Mouse (Mus musculus) liver (tissue): Measurements from ENCODE around the gene Bcl11a.
"Not testable (repeated sequence)": the region's sequence is repeated elsewhere in the genome, so short reads cannot be mapped to it uniquely, and the experiment has no call there.

ENCODE experiments used
- DNase-seq: peaks from one replicate; pipeline ENCODE4 v3.0.0-alpha.2; 2020; ENCODE audit warnings: mixed read lengths

The Bcl11a gene

DNA sequence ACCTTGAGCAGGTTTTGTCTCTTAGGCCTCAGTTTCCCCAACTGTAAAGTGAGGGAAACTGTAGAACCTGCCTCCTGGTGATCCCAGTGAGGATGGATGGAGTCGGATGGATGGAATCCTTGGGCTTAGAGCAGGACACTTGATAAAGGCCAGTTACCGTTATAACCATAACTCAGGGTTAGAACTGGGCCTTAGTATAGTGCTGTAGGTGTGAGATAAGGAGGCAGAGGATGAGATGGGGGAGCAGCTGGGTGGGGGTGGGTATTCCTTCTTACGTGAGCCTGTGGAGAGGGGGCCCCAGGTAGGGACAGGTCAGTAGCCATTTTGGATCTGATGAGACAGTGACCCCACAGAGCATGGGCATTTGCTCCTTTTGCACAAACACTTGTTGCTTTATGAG is 23.8 kb downstream of the Bcl11a start:
- DNase-seq = peak; percentile 46

DNA sequence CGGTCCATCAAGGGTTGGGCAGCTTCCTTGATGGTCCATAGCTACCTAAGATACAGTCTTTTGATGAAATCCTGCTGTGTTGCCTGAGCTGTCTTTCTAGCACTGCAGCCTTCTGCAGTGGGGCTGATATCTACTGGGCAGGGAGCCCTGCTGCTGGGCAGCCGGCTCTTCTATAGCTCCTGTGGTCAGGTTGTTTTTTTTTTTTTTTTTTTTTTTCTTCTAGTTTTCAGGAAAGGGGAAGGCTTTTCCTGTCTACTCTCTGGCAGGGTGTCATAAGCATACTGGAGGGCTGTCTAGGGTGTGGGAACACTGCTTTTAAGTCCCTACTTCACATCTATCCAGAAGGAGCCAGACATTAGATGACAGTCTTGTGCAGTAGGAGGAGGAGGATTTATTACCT is 24.5 kb downstream of the Bcl11a start:
- no peak for DNase-seq

DNA sequence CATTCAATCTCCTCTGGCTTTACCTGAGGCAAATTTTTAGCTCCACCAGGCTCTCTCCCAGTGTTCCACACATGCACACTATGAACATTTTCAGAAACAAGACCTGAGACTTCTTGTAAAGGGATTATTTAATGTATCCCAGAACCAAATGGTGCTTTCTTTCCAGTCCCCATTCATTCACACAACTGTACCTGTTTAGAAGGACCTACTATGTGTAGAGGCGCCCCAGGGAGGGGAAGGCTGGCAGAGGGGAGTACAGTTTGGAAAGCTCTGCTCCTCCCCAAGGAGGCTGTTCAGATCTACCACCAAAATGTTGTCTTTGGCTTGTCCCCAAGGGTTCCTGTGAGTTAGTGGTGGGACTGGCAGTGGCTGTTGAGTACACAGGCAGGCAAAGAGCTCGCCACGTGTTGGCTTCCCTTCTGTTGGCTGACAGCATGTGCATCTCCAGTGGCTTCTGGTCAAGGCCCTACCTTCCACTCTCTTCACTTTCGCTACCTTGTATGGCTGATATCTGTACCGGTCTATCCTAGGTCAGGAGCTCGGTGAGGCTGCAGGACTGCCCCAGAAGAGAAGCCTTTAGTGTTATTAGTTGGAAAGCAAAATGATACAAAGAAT is 25.4 kb downstream of the Bcl11a start:
- no peak for DNase-seq

DNA sequence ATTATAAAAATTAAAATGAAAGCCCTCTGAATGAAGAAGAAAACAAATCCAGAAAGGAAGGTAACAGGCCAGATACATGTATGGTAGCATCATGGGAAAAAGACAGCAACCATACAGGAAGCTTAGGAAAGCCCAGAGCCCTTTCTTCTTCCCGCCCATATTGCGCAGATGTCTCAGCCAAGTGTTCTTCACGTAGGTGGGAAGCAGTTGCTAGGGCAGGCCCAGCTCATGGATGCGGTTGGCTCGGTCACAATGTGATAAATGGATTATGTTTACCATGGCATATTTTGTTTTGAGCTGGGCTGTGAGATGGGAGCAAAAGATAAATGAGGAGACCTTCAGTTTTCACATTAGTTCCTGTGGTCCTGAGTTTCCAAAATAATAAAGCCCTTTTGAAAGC is 29.6 kb downstream of the Bcl11a start:
- DNase-seq = no peak

DNA sequence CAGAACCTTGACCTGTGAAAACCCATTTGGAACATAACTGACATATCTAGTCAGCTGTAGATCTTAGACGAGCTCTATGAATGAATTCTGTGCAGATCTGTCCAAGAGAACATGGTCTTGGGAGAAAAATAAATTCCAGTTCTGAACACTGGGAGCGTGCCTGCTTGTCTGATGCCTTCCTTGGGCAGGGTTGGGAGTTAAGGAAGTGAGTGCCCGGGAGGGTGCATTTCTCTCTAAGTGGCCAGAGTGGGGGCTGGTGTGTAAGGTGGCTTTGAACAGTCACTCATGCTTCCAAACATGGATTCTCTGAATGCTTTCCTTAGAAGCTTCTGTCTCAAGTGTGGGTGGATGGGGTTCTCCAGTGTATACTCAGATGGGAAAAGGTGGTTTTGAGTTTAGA is 31.1 kb downstream of the Bcl11a start:
- DNase-seq = no peak

DNA sequence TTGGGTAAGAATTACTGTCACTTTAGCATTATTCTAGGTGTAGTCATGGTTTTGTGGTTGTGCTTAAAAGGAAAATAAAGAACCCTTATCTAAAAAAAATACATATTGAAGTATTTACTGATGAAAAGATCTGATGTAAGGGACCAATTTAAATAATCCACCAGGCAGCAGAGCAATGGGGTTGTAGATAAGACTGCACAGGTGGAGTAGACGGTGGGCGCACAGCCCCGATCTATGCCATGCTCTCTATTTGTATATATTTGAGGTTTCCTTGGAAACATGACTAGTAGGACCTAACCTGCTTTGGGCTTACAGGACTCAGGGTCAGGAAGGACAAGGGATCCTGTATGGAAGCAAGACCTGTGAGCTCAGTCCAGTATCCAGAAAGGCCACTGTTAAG is 31.5 kb downstream of the Bcl11a start:
- no peak for DNase-seq

DNA sequence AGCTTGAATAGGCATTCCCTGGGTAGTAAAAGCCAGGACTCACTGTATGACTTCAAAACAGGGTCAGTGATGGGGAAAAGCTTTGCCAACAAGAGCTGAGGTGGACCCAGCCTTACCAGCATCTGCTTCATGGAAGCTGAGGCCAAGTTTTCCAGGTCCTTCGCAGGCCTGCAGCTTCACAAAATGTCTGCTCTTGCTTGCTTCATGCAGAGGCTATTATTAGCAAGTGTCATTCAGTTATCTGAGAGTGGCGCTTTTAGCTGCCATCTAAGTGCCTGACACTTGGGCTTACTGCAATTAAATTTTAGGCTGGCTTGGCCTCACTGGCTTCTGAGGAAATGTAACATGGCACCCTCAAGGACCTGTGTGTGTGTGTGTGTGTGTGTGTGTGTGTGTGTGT is 32.3 kb downstream of the Bcl11a start:
- no peak for DNase-seq

DNA sequence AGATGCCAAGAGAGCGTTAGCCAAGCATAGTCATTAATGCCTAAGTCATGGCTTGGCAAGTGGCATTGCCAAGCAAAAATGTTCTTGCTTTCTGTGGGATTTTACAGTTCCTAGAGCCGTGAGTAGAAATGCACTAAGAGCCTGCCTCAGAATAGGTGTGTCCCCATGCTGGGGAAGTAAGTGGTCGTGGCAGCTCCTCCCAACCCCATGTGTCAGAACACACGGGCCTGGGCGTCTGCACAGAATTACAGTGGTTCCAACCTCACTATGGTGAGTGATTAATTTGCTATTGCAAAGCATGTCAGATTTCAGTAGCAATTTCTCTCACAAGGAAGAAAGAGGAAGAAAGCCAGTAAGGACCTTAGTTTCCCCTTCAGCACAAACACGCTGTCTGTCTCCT is 33.9 kb downstream of the Bcl11a start:
- DNase-seq = no peak

DNA sequence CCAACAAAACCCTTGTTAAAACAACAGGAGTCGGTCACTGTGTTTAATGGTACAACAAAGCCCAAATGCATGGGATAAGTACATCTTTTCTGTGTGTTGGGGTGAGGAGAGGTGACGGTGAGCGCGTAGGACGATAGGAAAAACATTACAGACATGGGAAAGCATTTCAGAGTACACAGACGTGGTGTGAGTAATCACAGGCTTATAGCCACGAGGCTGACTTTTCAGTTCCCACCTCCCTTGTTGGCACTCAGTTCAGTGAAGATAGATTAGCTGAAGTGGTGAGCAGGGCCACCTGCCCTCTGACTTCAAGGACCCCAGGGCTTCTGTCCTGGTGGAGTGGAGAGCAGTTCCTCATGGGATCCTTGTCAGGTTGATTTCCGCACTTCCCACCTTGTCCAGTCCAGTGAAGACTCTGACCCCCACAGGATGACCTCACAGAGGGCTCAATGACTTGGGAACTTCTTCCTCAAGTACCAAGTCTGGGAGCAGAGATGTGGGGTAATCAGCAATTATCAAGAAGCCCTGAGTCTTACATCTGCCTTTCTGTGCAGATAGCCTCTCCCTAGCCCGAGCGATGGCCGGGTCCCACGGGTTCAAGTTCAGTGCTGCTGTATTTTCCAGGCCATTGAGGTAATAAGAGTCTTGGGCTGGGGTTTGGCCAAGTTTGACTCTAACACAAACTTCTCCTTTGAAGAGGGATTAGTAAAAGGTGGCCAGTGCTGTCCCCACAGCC is 37.3 kb downstream of the Bcl11a start:
- DNase-seq = no peak

DNA sequence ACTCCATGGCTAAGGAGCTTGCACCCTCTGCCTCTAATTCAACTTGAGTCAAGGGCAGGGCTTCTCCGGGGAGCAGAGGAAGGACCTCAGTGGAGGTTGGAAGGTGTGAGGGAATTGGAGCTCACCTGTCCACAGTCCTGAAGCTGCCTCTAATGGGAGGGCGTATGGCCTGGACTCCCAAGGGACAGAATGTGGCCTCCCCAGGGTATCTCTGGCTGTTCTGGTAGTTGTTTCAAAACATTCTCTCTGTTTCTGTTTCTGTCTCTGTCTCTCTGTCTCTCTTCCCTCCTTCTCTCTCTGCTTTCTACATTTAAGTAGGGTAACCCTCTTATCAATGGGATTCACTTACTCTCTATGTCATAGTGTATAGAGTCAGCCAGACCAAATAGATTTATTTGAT is 38.2 kb downstream of the Bcl11a start:
- no peak for DNase-seq

DNA sequence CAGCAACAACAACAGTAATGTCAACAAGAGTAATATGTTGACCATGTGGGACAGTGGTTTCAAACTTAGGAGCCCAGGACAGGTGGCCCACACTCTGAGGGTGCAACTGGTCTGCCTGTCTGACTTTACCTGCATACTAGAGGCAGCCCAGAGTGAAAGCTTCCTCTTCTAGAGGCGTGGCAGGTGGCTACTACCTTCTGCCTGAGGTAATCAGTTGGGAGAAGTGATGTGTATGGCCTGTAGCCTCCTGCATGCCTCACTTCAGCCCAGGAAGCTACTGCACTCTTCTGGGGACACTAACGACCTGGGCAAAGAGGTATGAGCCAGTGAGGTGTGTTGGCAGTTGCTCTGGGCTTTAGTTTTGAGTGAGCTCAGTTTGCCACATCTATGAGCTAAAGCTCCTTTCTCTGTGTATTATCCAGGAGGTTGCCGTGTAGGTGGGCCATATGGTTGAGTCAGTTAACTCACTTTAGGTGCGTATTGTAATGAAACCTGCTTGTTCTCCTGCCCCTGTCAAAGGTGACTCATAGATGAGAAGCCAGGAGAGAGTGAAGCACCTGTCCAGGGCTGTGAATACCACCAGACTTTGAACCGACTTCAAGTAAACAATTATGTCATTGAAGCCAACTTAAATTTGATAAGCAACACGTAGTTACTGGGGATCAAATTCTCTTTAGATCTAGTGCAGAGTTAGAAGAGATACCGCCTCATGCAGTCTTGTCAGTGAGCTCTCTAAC is 38.9 kb downstream of the Bcl11a start:
- no peak for DNase-seq

DNA sequence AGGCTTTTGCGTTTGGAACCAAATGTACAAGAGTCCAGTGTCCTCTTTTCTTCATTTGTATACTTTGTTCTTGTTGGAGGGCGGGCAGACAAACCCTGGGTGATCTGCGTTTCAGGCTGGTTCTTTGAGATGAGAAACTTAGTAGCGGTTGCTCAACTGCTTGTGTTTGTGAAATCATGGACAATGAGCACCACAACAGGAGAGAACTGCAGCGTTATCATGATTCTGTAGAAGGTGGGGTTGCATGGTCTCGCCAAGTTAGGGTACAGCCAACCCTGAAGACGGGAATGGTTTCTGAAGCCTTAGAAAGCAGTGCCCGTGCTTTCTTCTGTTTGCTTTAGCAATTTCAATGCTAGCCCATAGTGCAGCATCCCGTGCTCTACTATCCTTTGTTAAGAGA is 43.3 kb downstream of the Bcl11a start:
- no peak for DNase-seq

DNA sequence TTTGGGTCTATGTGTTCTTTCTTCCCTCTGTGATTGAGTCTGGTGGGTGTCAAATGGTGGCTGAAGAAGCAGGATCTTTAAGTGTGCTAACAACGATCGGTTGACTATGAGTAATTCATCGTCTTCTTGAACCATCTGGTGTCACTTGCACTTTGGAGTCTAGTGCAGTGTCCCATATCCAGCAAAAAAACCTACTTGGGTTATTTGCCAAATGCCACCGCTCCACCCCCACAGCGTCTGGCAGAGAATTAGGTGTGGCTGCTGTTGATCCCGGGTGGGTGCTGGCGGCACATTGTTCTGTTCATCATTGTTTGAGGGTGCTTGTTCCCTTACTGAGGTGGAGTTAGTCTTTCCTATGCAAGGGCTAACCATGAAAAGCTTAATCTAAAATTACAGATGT is 45.0 kb downstream of the Bcl11a start:
- no peak for DNase-seq

DNA sequence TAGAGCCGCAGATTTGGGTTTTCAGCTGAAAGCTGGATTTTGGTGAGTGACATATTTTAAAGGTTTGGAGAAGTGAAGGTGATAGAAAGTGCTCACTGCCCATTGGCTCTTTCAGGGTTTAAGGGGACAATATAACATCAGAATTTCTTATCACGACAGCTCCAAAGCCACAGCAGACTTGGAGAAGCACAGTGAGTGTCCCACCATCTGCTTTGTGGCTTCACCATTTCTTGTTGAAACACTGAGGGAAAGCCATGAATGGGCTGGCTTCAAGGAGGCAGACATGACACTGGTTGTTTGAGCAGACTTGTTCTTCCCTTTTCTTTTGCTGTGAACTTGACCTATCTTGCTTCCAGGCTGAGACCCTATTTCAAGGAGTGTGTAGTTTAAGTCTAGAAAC is 46.1 kb downstream of the Bcl11a start:
- no peak for DNase-seq

DNA sequence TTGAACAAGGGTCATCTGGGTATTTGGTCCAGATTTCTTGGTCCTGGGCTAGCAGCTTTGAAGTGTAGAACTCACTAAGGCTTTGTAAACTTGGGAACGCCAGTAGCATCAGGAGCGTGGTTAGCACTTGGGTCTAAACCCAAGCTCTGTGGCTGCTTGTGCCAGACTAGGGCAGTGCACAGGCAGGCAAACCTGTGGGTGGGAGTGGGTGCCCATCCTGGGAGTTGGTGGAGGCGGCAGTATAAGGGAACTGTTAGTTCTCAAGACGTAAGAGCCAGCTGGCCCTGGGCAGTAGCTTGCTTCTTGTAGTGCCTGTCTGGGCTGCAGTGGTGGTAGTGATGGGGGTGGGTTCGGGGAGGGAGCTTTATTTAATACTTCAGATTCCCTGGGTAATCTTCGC is 47.2 kb downstream of the Bcl11a start:
- DNase-seq = no peak

DNA sequence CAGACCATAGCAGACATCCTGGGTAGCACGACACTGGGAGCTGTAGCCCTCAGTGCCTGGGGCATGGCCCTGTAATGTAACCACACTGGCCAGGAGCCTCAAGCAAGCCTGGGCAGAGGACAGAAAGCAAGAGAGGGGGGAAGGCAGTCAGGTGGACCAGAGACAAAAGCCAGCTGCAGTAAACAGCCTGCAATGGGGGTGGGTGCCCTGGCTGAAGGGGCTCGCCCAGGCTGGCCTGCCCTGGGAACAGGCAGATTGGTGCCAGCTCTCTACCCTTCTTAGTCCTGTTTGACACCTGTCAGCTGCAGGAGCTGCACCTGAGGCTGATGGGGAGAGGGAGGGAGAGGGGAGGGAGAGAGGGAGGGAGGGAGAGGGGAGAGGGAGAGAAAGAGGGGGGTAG is 50.1 kb downstream of the Bcl11a start:
- DNase-seq = no peak

DNA sequence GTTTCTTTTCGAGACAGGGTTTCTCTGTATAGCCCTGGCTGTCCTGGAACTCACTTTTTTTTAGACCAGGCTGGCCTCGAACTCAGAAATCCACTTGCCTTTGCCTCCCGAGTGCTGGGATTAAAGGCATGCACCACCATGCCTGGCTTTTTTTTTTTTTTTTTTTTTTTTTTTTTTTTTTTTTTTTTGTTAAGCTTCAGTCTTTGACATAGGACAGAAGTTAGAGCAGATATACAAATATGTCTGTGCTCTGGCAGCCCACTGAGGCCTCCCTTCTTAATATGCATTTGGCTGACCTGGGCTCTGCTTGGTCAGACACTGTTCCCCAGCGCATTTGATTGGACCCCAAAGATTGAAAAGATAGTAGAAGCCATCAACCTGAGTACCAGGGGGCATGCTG is 51.0 kb downstream of the Bcl11a start:
- DNase-seq = not testable (repeated sequence)

DNA sequence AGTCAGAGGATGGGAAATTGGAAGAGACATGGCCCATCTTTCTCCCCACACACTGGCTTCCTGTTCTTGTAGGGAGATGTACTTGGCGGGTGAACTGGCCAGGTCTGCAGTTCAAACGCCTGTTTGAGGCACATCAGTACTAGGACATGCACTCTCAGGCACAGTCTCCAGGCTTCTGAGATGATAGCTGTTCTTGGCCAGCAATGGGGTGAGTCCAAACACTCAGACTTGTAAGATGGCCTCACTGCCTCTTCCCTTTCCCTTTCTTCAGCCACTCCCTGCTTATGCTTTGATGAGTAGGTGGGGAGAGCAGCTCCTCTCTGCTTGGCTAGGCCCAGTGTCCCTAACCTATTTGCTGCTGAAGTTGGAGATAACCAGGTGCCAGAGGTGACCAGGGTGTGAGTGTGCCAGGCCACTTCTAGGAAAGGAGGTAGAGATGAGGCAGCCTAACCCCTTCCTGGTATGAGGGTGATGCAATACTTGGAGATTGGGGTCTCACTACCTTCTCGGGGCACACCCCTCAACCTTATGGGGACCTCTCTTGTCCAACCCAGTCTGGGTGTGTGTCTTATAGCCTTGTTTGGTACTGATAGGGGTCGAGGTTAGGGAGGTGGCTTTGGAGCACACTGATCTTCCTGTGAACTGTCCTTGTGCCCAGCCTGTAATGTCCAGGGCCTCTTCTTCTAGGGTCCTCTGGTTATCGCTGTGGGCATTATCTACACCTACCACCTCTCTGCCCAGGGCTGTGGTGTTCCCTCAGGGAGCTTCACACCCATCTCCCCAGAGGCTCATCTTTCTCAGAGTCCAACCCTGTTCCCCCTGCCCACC is 51.7 kb downstream of the Bcl11a start:
- peak; percentile 75 for DNase-seq

DNA sequence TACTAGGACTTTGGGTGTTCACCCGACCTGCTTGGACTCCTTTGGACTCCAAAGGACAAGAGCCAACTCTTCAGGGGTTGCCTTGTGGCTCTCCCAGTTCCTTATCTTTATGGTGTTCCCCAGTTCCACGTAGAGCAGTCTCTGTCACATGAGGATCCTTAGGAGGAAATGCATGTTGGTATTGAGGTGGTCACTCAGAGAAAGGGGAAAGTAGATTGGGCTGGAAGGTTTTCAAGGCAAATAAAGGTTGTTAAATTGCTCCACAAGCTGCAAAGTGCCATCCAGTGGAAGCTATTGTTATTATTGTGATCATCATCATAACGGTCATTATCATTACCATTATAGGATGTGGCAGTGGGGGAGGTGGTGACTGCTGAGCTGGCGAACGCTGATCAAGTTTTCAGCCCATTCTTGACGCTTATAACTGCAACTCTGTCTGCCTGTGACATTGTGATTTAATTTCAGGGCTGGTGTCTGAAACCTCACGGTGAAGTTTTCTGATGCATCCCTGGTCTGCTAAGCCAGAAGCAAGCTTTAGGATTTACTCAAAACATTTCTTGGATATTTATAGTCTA is 52.4 kb downstream of the Bcl11a start:
- DNase-seq = no peak

DNA sequence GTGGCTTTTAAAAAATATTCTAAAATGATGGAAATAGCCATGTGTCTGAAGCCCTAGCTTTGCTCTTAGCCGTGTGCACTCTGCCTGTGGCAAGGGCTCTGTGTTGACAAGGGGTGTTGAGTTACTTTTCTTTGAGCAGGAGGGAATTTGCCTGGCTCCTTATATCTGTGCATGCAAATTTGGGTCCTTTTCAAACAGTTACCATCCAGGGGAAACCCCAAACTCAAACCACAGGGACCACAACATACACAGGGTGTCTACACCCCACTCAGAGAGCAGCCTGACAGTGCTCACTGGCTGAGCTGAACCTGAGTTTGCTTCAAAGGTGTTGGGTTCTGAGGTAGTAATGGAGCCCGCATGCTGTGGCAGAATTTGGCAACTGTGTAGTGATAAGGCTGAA is 54.0 kb downstream of the Bcl11a start:
- DNase-seq = no peak

DNA sequence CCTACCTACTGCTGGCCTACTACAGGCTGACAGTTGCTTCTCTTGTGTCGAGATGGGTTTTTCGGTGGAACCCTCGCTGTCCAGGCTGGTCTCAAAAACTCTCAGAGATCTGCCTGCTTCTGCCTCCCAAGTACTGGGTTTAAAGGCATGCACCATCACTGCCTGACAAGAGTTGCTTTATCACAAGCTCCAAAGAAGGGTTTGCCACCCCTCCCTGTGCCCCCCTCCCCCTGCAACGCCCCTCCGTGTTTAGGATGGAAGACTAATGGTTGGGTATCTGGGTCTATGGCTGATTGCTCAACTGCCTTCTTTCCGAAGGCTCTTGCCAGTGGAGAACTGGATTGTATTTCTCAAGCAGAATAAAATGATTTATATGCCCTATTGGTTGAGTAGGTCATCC is 54.5 kb downstream of the Bcl11a start:
- DNase-seq = no peak

DNA sequence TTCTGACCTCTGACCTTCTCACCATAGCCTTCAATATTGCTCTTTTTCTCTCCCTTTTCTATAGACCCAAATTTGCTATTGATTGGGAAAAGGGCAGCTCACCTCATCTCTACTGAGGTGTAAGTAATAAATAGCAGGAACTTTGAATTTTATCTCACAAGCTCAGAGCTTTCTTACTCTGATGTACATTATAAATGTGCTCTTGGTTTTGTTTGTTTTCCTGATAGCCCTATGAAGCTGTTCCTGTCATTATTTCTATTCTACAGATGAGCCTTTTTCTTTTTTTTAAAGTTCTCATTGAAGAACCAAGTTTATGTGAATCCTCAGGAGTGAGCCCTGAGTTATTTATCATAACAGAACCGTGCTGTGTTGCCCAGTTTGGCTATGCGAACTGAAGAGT is 55.0 kb downstream of the Bcl11a start:
- no peak for DNase-seq

DNA sequence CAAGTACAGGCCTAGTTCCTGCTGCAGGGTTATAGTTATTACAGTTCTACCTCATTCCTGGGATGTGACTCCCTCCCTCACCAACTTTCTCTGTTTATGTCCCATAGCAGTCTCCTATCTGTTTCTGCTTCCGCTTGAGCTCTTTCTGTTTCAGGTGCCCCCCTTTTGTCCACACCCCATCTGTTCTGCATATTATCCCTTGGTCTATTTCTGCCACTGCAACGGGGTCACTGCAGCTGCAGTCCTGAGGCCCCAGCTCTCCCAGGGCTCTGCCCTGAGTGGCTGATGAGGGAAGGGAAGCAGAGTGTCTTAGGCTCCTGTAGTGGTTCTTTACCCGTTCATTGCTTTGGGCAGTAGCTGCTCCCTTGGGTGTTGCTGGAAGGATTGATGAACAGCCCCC is 55.6 kb downstream of the Bcl11a start:
- DNase-seq = no peak
